Mouse (Mus musculus): ENCODE data around the gene Mrps18a. TPM values are rescaled to one million over a fixed set of nuclear protein-coding genes. Genes with fewer than 3 reads are reported as not detected.

The Mrps18a gene
- total RNA-seq, 1 experiment, result 90.0 TPM

DNA sequence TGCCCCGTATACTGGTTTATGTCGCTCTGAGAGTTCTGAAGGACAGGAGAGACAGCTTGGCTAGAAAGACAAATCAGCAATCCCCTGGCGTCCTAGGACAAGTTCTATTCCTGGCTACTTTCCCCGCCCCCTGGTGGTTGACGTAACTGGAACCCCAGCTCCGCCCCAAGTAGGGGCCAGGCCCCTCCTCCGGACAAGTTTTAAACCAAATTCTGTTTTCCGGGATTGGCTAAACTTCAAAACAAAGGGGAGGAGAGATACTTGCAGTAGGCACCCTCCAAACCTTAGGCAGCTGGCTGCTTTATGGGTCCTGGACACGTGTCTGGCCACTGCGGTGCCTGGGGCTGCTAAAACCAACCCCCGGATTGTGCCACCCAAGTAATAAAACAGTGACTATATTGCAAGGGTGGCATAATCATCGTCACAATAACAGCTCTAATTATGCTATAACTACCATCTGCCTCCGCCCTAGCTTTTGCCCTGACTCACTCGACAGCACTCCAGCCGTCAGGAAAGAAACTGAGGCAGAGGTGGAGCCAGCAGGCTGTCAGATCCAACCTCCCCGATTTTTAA lies 49.4 kb downstream of the Mrps18a start:
- DNase-seq (ENCODE audit: low read depth, low spot score), result peak; percentile 91
- peak overlapping the region; percentile 46 for H3K27ac ChIP-seq (ENCODE audit: insufficient read depth, low read depth, low read length, poor library complexity, severe bottlenecking)
- peak overlapping the region; percentile 61; the same call in 1 of the 2 replicates for H3K9ac ChIP-seq (ENCODE audit: insufficient read depth, low read depth, low read length, poor library complexity, severe bottlenecking)
- in situ Hi-C loops (cut with MboI; ENCODE audit: low sequenced_read_pairs in 2 of 2, unreplicated experiment in 2 of 2), result no loop called here
- H3K36me3 ChIP-seq (ENCODE audit: control insufficient read depth, insufficient read depth, low read length, poor library complexity, severe bottlenecking), result no peaks in the 10 kb centered on the region; the same call in 1 of the 2 replicates
- no peak for TF ChIP-seq HCFC1 (IDR thresholded peaks at IDR 0.05; ENCODE audit: borderline replicate concordance, insufficient read depth, low read length)
- no peak for TF ChIP-seq CHD2 (IDR thresholded peaks at IDR 0.05; ENCODE audit: low read depth, low read length)
- TF ChIP-seq ZNF384 (IDR thresholded peaks at IDR 0.05; ENCODE audit: low read depth, low read length), result no peak
- no peak for TF ChIP-seq MAFK (IDR thresholded peaks at IDR 0.05; ENCODE audit: insufficient read depth, low read depth, low read length)
- no peak for TF ChIP-seq ZC3H11A (IDR thresholded peaks at IDR 0.05; ENCODE audit: borderline replicate concordance, low read depth, low read length)
- no peaks in the 10 kb centered on the region for H3K9me3 ChIP-seq (ENCODE audit: control insufficient read depth, insufficient read depth, low read depth, low read length)
- H3K4me1 ChIP-seq (ENCODE audit: control insufficient read depth in 2 of 2, insufficient read depth in 2 of 2, low read length in 2 of 2, poor library complexity in 1 of 2), result peaks cover 0 to 8% of the 10 kb centered on the region in 2 experiments; a peak in 1 of 4 replicates
- peak overlapping the region; percentile 63 to 70 for H3K4me3 ChIP-seq (ENCODE audit: insufficient read depth in 1 of 2, low read depth in 1 of 2, low read length in 2 of 2, poor library complexity in 1 of 2, severe bottlenecking in 1 of 2)

GRCm38 (mm10) chr17:46160686-46161085 lies 49.9 kb downstream of the Mrps18a start, which contains the start of gene Gtpbp2:
Gene Gtpbp2 (plus strand): TSS chr17:46161032.
- H3K9me3 ChIP-seq (ENCODE audit: control insufficient read depth, insufficient read depth, low read depth, low read length), result no peaks in the 10 kb centered on the region
- peak within 1 kb of the TSS; percentile 46 for H3K27ac ChIP-seq (ENCODE audit: insufficient read depth, low read depth, low read length, poor library complexity, severe bottlenecking)
- peak; percentile 99 for DNase-seq (ENCODE audit: low read depth, low spot score)
- TF ChIP-seq HCFC1 (IDR thresholded peaks at IDR 0.05; ENCODE audit: borderline replicate concordance, insufficient read depth, low read length), result peak; percentile 99
- no peak for TF ChIP-seq ZNF384 (IDR thresholded peaks at IDR 0.05; ENCODE audit: low read depth, low read length)
- TF ChIP-seq ZC3H11A (IDR thresholded peaks at IDR 0.05; ENCODE audit: borderline replicate concordance, low read depth, low read length), result no peak
- peak; percentile 76; the same call in 1 of the 2 replicates for TF ChIP-seq CHD2 (IDR thresholded peaks at IDR 0.05; ENCODE audit: low read depth, low read length)
- no peak for TF ChIP-seq MAFK (IDR thresholded peaks at IDR 0.05; ENCODE audit: insufficient read depth, low read depth, low read length)
- H3K9ac ChIP-seq (ENCODE audit: insufficient read depth, low read depth, low read length, poor library complexity, severe bottlenecking), result peak within 1 kb of the TSS; percentile 86
- in situ Hi-C loops (cut with MboI; ENCODE audit: low sequenced_read_pairs in 2 of 2, unreplicated experiment in 2 of 2), result no loop called here
- H3K36me3 ChIP-seq (ENCODE audit: control insufficient read depth, insufficient read depth, low read length, poor library complexity, severe bottlenecking), result peaks cover 3% of the 10 kb centered on the region; the same call in 1 of the 2 replicates
- peaks cover 0 to 8% of the 10 kb centered on the region in 2 experiments; a peak in 1 of 4 replicates for H3K4me1 ChIP-seq (ENCODE audit: control insufficient read depth in 2 of 2, insufficient read depth in 2 of 2, low read length in 2 of 2, poor library complexity in 1 of 2)
- peak within 1 kb of the TSS; percentile 76 to 83 for H3K4me3 ChIP-seq (ENCODE audit: insufficient read depth in 1 of 2, low read depth in 1 of 2, low read length in 2 of 2, poor library complexity in 1 of 2, severe bottlenecking in 1 of 2)

DNA sequence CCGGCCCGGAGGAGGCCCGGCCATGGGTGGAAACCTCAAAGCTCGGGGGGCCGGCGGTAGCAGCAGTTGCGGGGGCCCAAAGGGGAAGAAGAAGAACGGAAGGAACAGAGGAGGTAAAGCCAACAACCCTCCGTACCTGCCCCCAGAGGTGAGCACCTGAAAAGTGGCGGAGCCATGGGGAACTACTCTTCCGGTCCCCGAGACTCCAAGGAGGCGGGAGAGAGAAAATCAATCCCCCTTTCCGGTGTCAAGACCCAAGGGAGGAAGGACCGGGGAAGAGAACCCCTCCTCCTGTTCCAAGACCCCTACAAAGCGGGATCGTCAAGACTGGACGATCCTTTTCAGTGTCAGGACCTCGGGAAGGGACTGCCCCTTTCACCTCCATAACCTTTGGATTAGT lies 50.4 kb downstream of the Mrps18a start:
- in situ Hi-C loops (cut with MboI; ENCODE audit: low sequenced_read_pairs in 2 of 2, unreplicated experiment in 2 of 2), result no loop called here

DNA sequence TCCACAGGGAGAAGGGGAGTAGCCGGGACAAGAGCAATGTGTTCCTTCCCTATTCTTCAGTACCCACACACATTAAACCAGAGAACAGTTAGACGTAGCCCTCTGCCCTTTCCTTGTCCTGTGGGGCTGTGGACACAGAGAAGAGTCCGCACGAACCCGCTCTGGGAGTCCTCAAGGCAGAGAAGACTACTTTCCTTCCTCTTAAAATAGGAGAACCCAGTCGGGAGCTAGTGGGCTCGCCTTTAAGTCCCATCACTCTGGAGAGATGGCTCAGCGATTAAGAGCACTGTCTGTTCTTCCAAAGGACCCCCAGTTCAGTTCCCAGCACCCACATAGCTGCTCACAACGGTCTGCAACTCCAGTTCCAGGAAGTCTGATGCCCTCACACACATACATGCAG lies 50.9 kb downstream of the Mrps18a start:
- in situ Hi-C loops (cut with MboI; ENCODE audit: low sequenced_read_pairs in 2 of 2, unreplicated experiment in 2 of 2), result no loop called here
- no peak for TF ChIP-seq CHD2 (IDR thresholded peaks at IDR 0.05; ENCODE audit: low read depth, low read length)
- no peak for TF ChIP-seq MAFK (IDR thresholded peaks at IDR 0.05; ENCODE audit: insufficient read depth, low read depth, low read length)
- TF ChIP-seq ZNF384 (IDR thresholded peaks at IDR 0.05; ENCODE audit: low read depth, low read length), result no peak
- TF ChIP-seq ZC3H11A (IDR thresholded peaks at IDR 0.05; ENCODE audit: borderline replicate concordance, low read depth, low read length), result no peak
- TF ChIP-seq HCFC1 (IDR thresholded peaks at IDR 0.05; ENCODE audit: borderline replicate concordance, insufficient read depth, low read length), result no peak
- no peak overlapping the region for H3K27ac ChIP-seq (ENCODE audit: insufficient read depth, low read depth, low read length, poor library complexity, severe bottlenecking)

More for the DNA sequence above, 50.4 kb downstream of the Mrps18a start:
- peaks cover 0 to 8% of the 10 kb centered on the region in 2 experiments; a peak in 1 of 4 replicates for H3K4me1 ChIP-seq (ENCODE audit: control insufficient read depth in 2 of 2, insufficient read depth in 2 of 2, low read length in 2 of 2, poor library complexity in 1 of 2)
- no peaks in the 10 kb centered on the region for H3K9me3 ChIP-seq (ENCODE audit: control insufficient read depth, insufficient read depth, low read depth, low read length)
- peaks cover 8% of the 10 kb centered on the region; the same call in 1 of the 2 replicates for H3K36me3 ChIP-seq (ENCODE audit: control insufficient read depth, insufficient read depth, low read length, poor library complexity, severe bottlenecking)
- H3K4me3 ChIP-seq (ENCODE audit: insufficient read depth in 1 of 2, low read depth in 1 of 2, low read length in 2 of 2, poor library complexity in 1 of 2, severe bottlenecking in 1 of 2), result peak overlapping the region; percentile 76 to 83
- DNase-seq (ENCODE audit: low read depth, low spot score), result no peak
- TF ChIP-seq CHD2 (IDR thresholded peaks at IDR 0.05; ENCODE audit: low read depth, low read length) (no peak), ZNF384 (IDR thresholded peaks at IDR 0.05; ENCODE audit: low read depth, low read length) (no peak), HCFC1 (IDR thresholded peaks at IDR 0.05; ENCODE audit: borderline replicate concordance, insufficient read depth, low read length) (no peak), MAFK (IDR thresholded peaks at IDR 0.05; ENCODE audit: insufficient read depth, low read depth, low read length) (no peak), ZC3H11A (IDR thresholded peaks at IDR 0.05; ENCODE audit: borderline replicate concordance, low read depth, low read length) (no peak)
- peak overlapping the region; percentile 31; the same call in 1 of the 2 replicates for H3K27ac ChIP-seq (ENCODE audit: insufficient read depth, low read depth, low read length, poor library complexity, severe bottlenecking)
- H3K9ac ChIP-seq (ENCODE audit: insufficient read depth, low read depth, low read length, poor library complexity, severe bottlenecking), result peak overlapping the region; percentile 86

More for the DNA sequence above, 50.9 kb downstream of the Mrps18a start:
- H3K9ac ChIP-seq (ENCODE audit: insufficient read depth, low read depth, low read length, poor library complexity, severe bottlenecking), result peak overlapping the region; percentile 86
- H3K4me1 ChIP-seq (ENCODE audit: control insufficient read depth in 2 of 2, insufficient read depth in 2 of 2, low read length in 2 of 2, poor library complexity in 1 of 2), result peaks cover 0 to 7% of the 10 kb centered on the region in 2 experiments; a peak in 1 of 4 replicates
- no peak for DNase-seq (ENCODE audit: low read depth, low spot score)
- H3K4me3 ChIP-seq (ENCODE audit: insufficient read depth in 1 of 2, low read depth in 1 of 2, low read length in 2 of 2, poor library complexity in 1 of 2, severe bottlenecking in 1 of 2), result peak overlapping the region; percentile 76 to 83
- H3K36me3 ChIP-seq (ENCODE audit: control insufficient read depth, insufficient read depth, low read length, poor library complexity, severe bottlenecking), result peaks cover 12% of the 10 kb centered on the region; the same call in 1 of the 2 replicates
- H3K9me3 ChIP-seq (ENCODE audit: control insufficient read depth, insufficient read depth, low read depth, low read length), result no peaks in the 10 kb centered on the region

Data from ES-E14 (cell line).